Mouse (Mus musculus): ENCODE results near the gene Misp. TPM values are rescaled to one million over a fixed set of nuclear protein-coding genes. Genes with fewer than 3 reads are reported as not detected.

Misp gene
- total RNA-seq (2015) (not detected in 2 replicates), total RNA-seq (2017) (0.58 TPM in 1 of 2 replicates, not detected in the other)

GRCm38 (mm10) chr10:79820782-79821181 is at the start of gene Misp:
Gene Misp, plus strand, starts transcription at chr10:79820989.
- ATAC-seq (replicated peaks; ENCODE audit: poor library complexity), result no peak

DNA sequence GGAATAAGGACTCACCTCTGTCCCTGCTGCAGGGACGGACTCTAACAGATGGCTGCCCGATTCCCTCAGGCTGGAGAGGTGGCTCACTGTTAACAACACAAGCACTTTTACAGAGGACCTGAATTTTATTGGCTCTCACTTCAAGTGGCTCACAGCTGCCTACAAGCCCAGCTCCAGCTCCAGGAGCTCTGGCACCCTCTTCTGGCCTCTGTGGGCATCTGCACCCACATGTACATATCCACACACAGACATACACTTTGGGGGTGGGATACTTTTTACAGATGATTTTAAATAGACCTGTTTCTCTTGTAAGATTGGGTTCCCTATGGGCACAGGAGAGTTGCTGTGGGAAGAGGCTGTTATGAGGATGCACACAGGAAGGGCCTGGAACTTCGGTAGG is 48.5 kb upstream of the Misp start:
- ATAC-seq (replicated peaks; ENCODE audit: poor library complexity), result no peak

- ATAC-seq (replicated peaks; ENCODE audit: poor library complexity), result no peak
Measured at GRCm38 (mm10) chr10:79773208-79773607, 47.6 kb upstream of the Misp start.

DNA sequence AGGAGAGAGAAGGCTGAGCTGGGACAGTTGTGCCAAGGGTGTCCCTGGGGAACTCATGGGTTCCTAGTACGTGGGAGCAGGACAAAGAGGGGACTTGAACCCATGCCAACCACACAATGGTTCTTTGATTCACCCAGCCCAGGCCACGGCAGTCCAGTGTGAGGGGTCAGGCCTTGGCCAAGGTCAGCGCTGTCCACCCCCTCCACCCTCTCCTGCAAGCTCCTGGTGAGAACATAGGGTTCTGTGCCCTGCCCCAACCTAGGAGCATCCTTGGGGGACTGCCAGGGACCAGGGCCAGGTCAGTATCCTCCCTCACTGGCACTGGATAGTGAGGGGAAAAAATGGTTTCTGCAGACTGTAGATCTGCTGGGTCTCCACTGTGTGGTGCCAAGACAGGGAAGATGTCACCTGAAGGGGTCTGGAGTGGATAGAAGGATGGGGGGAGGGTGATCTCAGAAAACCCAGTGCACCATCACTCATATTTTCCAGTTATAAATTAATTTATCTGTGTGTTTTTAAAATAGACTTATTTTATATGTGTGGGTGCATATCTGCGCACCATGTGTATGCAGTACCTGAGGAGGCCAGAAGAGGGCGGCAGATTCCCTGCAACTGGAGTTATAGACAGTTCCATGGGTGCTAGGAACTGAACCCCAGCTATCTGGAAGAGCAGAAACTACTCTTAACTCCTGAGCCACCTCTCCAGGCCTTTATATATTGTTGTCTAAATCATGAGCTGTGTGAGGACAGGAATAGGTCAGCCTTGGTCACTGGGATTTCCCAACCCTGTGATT is 46.1 kb upstream of the Misp start:
- no peak for ATAC-seq (replicated peaks; ENCODE audit: poor library complexity)

DNA sequence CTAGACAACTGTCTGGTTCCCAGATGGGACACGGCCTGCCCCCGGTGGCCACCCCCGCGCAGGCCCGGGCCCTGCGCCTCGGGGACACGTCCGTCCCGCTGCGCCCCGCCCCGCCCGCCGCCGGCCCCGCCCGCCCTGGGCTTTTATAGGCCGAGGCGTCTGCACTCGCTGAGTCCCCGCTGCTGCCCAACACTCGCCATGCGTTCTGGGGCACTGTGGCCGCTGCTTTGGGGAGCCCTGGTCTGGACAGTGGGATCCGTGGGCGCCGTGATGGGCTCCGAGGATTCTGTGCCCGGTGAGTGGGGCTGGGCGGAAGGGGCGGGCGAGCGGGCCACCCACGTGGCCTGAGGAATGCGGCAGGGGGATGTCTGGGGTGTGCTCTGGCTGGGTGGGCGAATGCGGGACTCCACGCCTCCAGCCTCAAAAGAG is 43.7 kb upstream of the Misp start, which contains the start of gene Fstl3:
Fstl3 (plus strand) TSS at position 170 of the 429 bp plus-strand sequence.
- no peak for ATAC-seq (replicated peaks; ENCODE audit: poor library complexity)

DNA sequence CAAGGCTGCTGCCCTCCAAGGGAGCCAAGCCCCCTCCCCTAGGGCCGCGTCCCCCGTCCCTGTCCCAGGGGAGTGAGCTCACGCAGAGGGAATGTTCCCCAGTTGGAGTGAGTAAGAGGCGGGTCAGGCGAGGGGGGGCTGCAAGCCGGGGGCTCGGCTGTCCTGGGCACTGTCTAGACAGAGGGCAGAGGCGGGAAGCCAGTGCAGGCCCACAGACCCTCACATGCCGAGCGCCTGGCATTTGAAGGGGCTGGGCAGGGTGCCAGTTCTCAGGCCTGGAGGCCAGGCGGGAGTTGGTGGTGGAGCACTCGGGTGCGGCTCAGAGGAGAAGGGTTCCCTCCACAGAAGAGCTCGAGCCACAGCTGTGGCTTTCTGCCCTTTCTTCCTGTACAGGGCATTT is 42.8 kb upstream of the Misp start:
- ATAC-seq (replicated peaks; ENCODE audit: poor library complexity), result no peak

DNA sequence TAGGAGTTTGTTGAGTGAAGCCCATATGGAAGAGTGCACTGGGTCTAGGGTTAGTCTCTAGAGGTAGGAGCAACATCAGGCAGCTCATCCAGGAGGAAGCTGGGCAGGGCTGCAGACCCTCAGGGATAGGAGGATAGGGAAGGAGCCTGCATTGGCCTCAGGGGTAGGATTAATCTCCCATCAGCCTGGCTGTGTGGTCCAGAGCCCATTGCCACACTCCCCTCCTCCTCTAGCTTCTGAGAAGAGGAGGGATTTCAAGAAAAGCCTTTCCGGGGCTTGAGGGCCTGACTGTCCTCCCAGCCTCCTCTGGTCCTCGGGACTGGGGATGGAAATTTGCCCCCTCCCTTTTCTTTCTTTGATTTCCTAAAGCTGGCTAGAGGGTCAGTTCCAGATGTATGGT is 41.6 kb upstream of the Misp start:
- no peak for ATAC-seq (replicated peaks; ENCODE audit: poor library complexity)

- ATAC-seq (replicated peaks; ENCODE audit: poor library complexity), result peak; percentile 71
Measured at GRCm38 (mm10) chr10:79779784-79780663, 40.8 kb upstream of the Misp start.

- peak; percentile 61 for ATAC-seq (replicated peaks; ENCODE audit: poor library complexity)
Measured at GRCm38 (mm10) chr10:79780664-79781015, 40.1 kb upstream of the Misp start.

GRCm38 (mm10) chr10:79781139-79781538 is 39.6 kb upstream of the Misp start:
- 0 out of 2 replicates have a peak, but pooled peaks have one; percentile 0 for ATAC-seq (replicated peaks; ENCODE audit: poor library complexity)

- ATAC-seq (replicated peaks; ENCODE audit: poor library complexity), result no peak
Measured at GRCm38 (mm10) chr10:79781956-79782355, 38.8 kb upstream of the Misp start.

DNA sequence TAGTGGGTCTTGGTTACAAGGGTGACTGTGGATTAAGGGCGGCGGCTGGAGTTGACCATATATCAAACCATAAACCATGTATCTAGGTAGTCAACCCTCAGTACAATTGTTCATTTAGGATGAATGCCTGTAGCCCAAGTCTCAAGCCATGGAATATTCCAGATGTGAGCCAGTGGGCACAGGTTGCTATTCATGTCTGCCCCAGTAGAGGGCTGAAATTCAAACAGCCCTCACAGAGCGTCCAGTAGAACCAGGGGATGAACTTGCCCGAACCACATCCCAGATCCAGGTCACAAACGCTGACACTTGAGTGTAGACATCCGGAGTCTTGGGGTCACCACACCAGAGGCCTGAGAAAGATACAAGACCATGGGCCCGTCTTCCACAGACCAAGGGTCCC is 37.7 kb upstream of the Misp start:
- ATAC-seq (replicated peaks; ENCODE audit: poor library complexity), result no peak

DNA sequence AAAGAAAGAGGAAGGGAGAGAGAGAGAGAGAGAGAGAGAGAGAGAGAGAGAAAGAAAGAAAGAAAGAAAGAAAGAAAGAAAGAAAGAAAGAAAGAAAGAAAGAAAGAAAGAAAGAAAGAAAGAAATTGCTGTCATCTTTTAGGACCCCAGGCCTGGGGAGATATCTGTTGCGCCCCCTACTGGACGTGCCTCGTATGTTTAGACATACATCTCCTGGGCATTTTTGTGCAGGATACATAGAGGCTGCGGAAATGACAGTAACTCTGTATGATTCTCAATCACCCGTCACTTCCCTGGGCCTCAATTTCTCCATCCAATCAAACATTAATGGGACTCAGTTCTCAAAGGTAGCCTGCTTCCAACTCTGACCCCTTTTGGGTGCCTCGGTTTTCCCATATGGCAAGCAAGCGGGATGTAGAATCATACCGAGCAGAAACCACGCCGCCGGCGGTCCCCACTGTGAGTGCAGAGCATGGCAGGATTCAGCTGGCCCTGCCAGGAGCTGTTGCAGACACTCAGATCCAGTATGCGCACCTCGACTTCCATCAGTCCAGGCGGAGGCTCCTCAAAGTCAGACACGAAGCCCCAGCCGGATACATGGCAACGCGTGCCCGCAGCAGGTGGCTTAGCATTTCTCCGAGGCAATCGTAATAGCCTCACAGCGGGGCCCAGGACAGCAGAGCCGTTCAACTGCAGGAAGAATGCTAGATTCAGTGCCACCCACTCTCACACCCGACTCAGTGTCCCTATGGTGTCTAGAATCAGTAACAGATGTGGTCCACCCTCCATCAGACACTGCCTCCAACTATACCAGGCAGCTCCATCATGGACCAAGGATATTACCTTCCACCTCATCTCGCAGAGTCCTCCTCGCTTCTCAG is 36.6 kb upstream of the Misp start:
- ATAC-seq (replicated peaks; ENCODE audit: poor library complexity), result no peak

GRCm38 (mm10) chr10:79788386-79789158 is 32.2 kb upstream of the Misp start:
- ATAC-seq (replicated peaks; ENCODE audit: poor library complexity), result peak; percentile 57

GRCm38 (mm10) chr10:79789581-79789980 is 31.2 kb upstream of the Misp start:
- no peak for ATAC-seq (replicated peaks; ENCODE audit: poor library complexity)

DNA sequence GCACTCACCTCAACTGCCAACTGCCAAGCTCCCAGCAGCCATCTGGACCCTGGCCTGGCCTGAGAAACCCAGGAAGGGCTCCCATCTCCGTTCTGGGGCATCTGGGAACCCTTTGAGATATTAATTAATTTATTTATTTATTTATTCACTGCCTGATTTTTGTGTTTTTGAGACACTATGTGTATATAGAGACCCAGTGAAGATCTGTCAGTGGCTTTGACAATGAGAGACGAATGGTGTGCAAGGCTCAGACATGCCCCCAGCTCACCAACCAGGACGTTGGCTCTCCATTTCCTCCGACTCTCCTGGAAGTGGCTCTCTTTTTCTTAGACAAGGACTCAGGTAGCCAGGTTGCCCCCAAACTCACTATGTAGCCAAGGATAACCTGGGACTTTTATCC is 29.9 kb upstream of the Misp start, which contains the start of gene Prss57:
Prss57 (minus strand) TSS at position 101 of the 400 bp plus-strand sequence.
- no peak; the same call in 1 of the 2 replicates for ATAC-seq (replicated peaks; ENCODE audit: poor library complexity)

DNA sequence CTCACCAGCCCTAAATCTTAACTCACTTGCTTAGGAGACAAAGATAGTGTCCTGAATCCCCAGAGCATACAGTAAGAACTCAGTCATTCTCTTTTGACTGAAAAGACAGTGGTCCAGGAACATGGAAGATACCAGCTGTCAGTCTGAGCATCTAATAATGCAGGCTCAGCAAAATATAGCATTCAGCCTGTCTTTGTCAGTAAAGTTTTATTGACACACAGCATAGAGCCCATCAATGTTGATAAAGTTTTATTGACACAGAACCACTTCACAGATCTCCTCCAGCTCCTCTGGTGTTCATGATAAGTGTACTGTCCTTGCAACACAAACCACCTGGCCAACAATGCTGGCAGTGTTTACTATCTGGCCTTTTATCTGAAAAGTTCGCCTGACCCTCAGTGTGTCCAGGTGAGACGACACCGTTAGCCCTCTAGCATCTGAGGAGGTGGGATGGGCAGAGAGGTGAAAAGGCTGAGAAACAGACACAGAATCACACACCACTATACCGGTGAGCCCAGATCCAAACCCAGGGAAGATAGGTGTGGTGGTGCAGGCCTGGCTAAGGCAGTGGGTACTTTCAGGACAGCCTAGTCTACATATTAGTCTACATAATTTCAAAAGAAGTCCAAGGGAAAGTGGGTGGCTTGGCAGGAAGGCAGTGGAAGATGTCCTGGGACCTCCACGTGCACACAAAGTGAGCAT is 28.3 kb upstream of the Misp start:
- no peak for ATAC-seq (replicated peaks; ENCODE audit: poor library complexity)

- peak; percentile 54 for ATAC-seq (replicated peaks; ENCODE audit: poor library complexity)
Measured at GRCm38 (mm10) chr10:79793051-79793737, 27.6 kb upstream of the Misp start, which contains the start of gene Palm. Gene Palm, plus strand, starts transcription at chr10:79793572.
